Mouse (Mus musculus) heart, postnatal 0 days (tissue): ENCODE data around the gene Nxpe5. TPM values are rescaled to one million over a fixed set of nuclear protein-coding genes. Genes with fewer than 3 reads are reported as not detected.

Experiments used
- ATAC-seq: fragments of 200-750 bp; cut with Nextera tagmentation; 2 replicates; pipeline ENCODE4 v1.8.0; 2017; ENCODE audit warnings: low read depth, moderate number of reproducible peaks, moderate library complexity; ENCODE audit not compliant: insufficient read depth
- DNase-seq: peaks from one replicate; pipeline ENCODE4 v3.0.0-alpha.2; 2016; ENCODE audit warnings: low spot score
- H3K27ac ChIP-seq: fragments of 300-500 bp; sonication (generic); 2 replicates; pipeline ENCODE4 v1.5.1; 2014; ENCODE audit warnings: low read depth, mild to moderate bottlenecking
- H3K27me3 ChIP-seq: fragments of 300-500 bp; sonication (generic); 2 replicates; pipeline ENCODE4 v1.6.1; 2014; ENCODE audit warnings: low read length, mixed read lengths; ENCODE audit not compliant: control insufficient read depth, insufficient read depth
- H3K36me3 ChIP-seq: fragments of 300-500 bp; sonication (generic); replicated peaks from 2 replicates; pipeline ENCODE4 v1.6.1; 2014; ENCODE audit warnings: low read length, mixed read lengths; ENCODE audit not compliant: control insufficient read depth, insufficient read depth
- H3K4me1 ChIP-seq: fragments of 300-500 bp; sonication (generic); 2 replicates; pipeline ENCODE4 v1.6.1; 2014; ENCODE audit warnings: antibody characterized with exemption; ENCODE audit not compliant: control insufficient read depth, insufficient read depth
- H3K4me2 ChIP-seq: fragments of 300-500 bp; sonication (generic); 2 replicates; pipeline ENCODE4 v1.6.1; 2014; ENCODE audit warnings: low read depth, mild to moderate bottlenecking, low read length, moderate library complexity
- H3K4me3 ChIP-seq: fragments of 300-500 bp; sonication (generic); 2 replicates; pipeline ENCODE4 v1.5.1; 2014; ENCODE audit warnings: low read depth, low read length
- H3K9ac ChIP-seq: fragments of 300-500 bp; sonication (generic); replicated peaks from 2 replicates; pipeline ENCODE4 v1.6.1; 2014; ENCODE audit warnings: low read depth, low read length, mixed read lengths
- H3K9me3 ChIP-seq: fragments of 300-500 bp; sonication (generic); replicated peaks from 2 replicates; pipeline ENCODE4 v1.6.1; 2016; ENCODE audit warnings: low read length; ENCODE audit not compliant: control insufficient read depth
- CTCF ChIP-seq: IDR thresholded peaks from 2 replicates; pipeline ENCODE4 v1.5.1; 2016; ENCODE audit warnings: antibody characterized with exemption, control low read depth, low read depth
- EP300 ChIP-seq: IDR thresholded peaks from 2 replicates; pipeline ENCODE4 v1.6.1; 2016; ENCODE audit warnings: antibody characterized with exemption, low read depth
- WGBS: fragments of 180-500 bp; shearing (Covaris S2); extraction: QIAGEN DNeasy Blood & Tissue Kit; methylation state at CpG from one replicate; pipeline ENCODE4 v1.1.7; 2014; 5-methylcytosine and 5-hydroxymethylcytosine counted together
- polyA plus RNA-seq: library from polyadenylated mRNA; unstranded; fragments of >200 nt; fragmentation: Nextera tagmentation; extraction: Ambion mirVana; gene quantifications from 2 replicates; pipeline ENCODE4 v1.2.1, GENCODE M21; 2015
- total RNA-seq: library from RNA; depleted of rRNA; stranded (reverse); fragments of >200 nt; gene quantifications from 2 replicates; pipeline ENCODE4 v1.2.3, GENCODE M21; 2014; ENCODE audit warnings: low replicate concordance

The Nxpe5 gene
- total and polyA plus RNA-seq, 2 experiments from 2014 or later: 0.07 to 0.76 TPM

DNA sequence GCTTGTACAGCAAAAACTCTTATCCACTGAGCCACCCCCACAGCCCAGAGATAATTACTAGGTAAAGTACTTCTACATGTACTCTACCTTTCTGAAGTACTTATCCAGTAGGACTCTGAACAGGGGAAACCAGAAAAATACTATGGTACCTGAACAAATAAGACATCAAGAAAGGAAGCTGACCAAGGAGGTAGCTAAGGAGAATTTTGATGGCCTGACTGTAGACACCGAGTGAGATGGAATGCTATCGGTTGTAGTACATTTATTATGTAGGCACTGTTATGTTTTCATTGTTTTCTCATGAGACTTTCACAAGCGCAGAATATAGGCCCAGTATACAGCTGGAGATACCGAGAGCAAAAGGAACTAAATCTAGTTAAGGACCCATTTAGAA lies 31.9 kb downstream of the Nxpe5 start:
- no peak for DNase-seq
- no peak overlapping the region for H3K4me2 ChIP-seq
- peaks cover 9% of the 10 kb centered on the region; the same call in 1 of the 2 replicates for H3K4me1 ChIP-seq
- no peaks in the 10 kb centered on the region for H3K27me3 ChIP-seq
- no peak overlapping the region for H3K9ac ChIP-seq
- no peak overlapping the region for H3K4me3 ChIP-seq
- no peak for ATAC-seq
- no peaks in the 10 kb centered on the region for H3K9me3 ChIP-seq
- WGBS: 86% methylated on average over 4 of the region's 4 CpGs
- H3K27ac ChIP-seq: no peak overlapping the region
- TF ChIP-seq CTCF (no peak), EP300 (no peak)
- peaks cover 31% of the 10 kb centered on the region for H3K36me3 ChIP-seq

DNA sequence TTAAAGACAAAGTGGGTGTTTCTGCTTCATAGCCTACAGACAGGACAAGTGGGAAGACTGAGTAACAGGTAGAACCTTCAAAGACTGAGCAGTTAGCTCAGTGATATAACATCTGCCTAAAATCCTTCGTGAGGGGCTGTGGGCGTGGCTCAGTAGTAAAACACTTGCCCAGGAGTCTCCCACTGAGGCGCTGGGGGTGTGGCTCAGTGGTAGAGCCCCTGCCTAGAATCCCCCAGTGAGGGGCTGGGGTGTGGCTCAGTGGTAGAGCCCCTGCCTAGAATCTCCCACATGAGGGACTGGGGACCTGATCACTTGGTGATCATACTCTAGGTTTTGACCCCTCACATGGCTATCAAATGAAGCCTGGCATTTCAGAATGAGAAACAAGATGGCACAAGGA lies 32.4 kb downstream of the Nxpe5 start:
- Histone ChIP-seq H3K4me2 (no peak overlapping the region), H3K27ac (no peak overlapping the region), H3K4me3 (no peak overlapping the region), H3K4me1 (peaks cover 14% of the 10 kb centered on the region), H3K9me3 (no peaks in the 10 kb centered on the region), H3K9ac (no peak overlapping the region), H3K27me3 (no peaks in the 10 kb centered on the region), H3K36me3 (peaks cover 31% of the 10 kb centered on the region)
- DNase-seq (no peak), ATAC-seq (no peak)
- TF ChIP-seq CTCF: no peak
- WGBS: 81% methylated on average over 3 of the region's 3 CpGs

DNA sequence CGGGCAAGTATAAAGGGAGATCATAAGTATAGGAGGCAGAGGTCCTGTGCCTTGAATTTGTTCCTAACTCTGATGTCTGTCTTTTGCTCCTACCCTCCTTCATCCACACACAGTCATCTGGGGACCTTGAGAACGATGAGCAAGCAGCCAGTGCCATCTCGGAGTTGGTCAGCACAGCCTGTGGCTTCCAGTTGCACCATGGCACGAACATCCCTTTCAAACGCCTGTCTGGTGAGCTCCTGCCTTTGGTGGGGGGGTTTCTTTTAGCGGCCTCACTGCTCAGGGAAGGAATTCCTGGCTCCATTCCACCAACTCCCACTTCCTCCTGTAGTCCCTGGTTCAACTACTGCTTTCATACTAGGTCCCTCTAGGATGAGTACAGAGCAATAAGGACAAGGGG lies 32.8 kb downstream of the Nxpe5 start:
- ATAC-seq (no peak), DNase-seq (no peak)
- Histone ChIP-seq H3K4me1 (peaks cover 17% of the 10 kb centered on the region), H3K9ac (no peak overlapping the region), H3K27ac (no peak overlapping the region), H3K9me3 (no peaks in the 10 kb centered on the region), H3K4me3 (no peak overlapping the region), H3K4me2 (no peak overlapping the region), H3K27me3 (no peaks in the 10 kb centered on the region), H3K36me3 (peaks cover 31% of the 10 kb centered on the region)
- WGBS: 45% methylated on average over 6 of the region's 6 CpGs
- TF ChIP-seq EP300 (no peak), CTCF (no peak)

DNA sequence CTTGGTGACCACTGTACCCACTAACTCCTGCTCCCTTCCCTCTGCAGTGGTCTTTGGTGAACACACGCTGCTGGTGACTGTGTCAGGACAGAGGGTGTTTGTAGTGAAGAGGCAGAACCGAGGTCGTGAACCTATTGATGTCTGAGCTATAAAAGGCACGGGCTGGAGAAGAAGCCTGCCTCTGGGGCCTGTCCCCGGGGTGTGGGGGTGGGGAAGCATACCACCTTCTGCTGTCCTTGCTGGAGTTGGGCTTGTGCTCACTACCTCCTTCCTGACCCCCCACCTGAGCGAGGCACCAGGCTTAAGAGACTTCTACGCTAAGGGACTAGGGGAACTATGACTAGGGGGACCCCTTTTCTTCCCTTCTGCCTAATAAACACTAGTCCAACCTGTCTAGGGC lies 33.3 kb downstream of the Nxpe5 start:
- 47% methylated on average over 7 of the region's 7 CpGs for WGBS
- DNase-seq (no peak), ATAC-seq (no peak)
- no peak for TF ChIP-seq EP300
- no peak for TF ChIP-seq CTCF
- H3K9me3 ChIP-seq: no peaks in the 10 kb centered on the region
- peaks cover 17% of the 10 kb centered on the region for H3K4me1 ChIP-seq
- no peak overlapping the region for H3K4me3 ChIP-seq
- no peak overlapping the region for H3K27ac ChIP-seq
- no peak overlapping the region for H3K4me2 ChIP-seq
- H3K27me3 ChIP-seq: no peaks in the 10 kb centered on the region
- peaks cover 31% of the 10 kb centered on the region for H3K36me3 ChIP-seq
- H3K9ac ChIP-seq: no peak overlapping the region

DNA sequence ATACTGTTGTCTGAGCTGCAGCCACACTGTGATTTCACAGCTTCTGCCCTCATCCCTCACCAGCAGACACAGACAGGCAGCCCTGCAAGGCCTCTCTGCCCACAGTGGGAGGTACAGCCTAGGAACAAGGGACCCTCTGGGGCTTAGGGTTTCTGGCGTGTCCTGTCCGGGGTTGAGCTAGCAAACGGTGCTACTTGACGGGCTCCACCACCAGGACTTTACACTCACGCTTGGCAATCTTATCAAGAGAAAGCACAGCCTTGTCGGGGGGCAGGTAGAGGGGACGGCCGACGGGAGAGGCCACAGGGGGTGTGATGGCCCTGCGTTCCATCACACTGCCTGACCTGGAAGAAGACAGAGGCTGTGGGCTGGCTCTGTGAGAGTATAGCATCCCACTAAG lies 34.4 kb downstream of the Nxpe5 start:
- no peak overlapping the region for H3K4me2 ChIP-seq
- TF ChIP-seq EP300 (no peak), CTCF (no peak)
- no peaks in the 10 kb centered on the region for H3K9me3 ChIP-seq
- DNase-seq (no peak), ATAC-seq (no peak)
- H3K9ac ChIP-seq: no peak overlapping the region
- peaks cover 14% of the 10 kb centered on the region for H3K4me1 ChIP-seq
- peaks cover 31% of the 10 kb centered on the region for H3K36me3 ChIP-seq
- H3K27ac ChIP-seq: no peak overlapping the region
- no peaks in the 10 kb centered on the region for H3K27me3 ChIP-seq
- H3K4me3 ChIP-seq: no peak overlapping the region
- WGBS: 55% methylated on average over 10 of the region's 10 CpGs

DNA sequence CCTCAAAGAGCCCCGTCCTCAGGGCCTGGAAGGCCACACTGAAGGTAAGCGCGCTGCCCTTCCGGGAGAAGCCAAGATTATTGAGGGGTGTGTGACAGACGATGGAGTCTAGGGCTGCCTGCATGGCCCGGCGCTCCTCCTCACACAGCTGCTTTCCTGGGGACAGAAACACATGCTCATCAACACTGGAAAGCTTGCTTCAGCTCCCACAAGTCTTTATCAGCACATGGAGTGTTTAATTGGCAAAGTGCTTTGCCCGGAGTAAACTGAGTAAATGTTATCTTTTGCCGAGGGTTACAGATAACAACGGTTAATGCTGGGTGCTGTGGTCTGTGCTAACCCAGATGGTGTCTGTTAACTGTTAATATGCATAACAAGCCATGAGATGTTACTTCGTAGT lies 35.1 kb downstream of the Nxpe5 start:
- no peak overlapping the region for H3K9ac ChIP-seq
- WGBS: 47% methylated on average over 11 of the region's 11 CpGs
- H3K36me3 ChIP-seq: peaks cover 31% of the 10 kb centered on the region
- no peak overlapping the region for H3K4me2 ChIP-seq
- TF ChIP-seq CTCF (no peak), EP300 (no peak)
- no peaks in the 10 kb centered on the region for H3K9me3 ChIP-seq
- H3K4me1 ChIP-seq: peaks cover 13% of the 10 kb centered on the region
- ATAC-seq (no peak), DNase-seq (no peak)
- no peak overlapping the region for H3K4me3 ChIP-seq
- H3K27me3 ChIP-seq: no peaks in the 10 kb centered on the region
- H3K27ac ChIP-seq: no peak overlapping the region
